In genomic region chr7:126467271-126467670, GRCm38 (mm10) we compare ENCODE assay signal across 9 mouse cellular contexts. TPM values are rescaled to one million over a fixed set of nuclear protein-coding genes. Genes with fewer than 3 reads are reported as not detected.
DNase-seq lines count a peak whose midpoint lies in the region; ATAC-seq and TF ChIP-seq lines count a peak whose summit lies in the region.
"Had no signal": no experiment of that assay in that cellular context is flagged by ENCODE, and none has a peak within 500 bp of the region (broad histone marks: within the 10 kb centered on the region; RNA-seq: fewer than 3 reads in every experiment).

No protein-coding gene starts in this region.

- H3K4me3 ChIP-seq in heart, embryonic 11.5 days (ENCODE audit: low read depth, low read length), result no peak overlapping the region
- H3K4me3 ChIP-seq in G1E (ENCODE audit: low read depth, low read length), result no peak overlapping the region
- H3K4me3 ChIP-seq in embryonic fibroblast, embryonic 13.5 days (ENCODE audit: insufficient read depth, low read length), result no peak overlapping the region
- H3K4me3 ChIP-seq in liver, embryonic 13.5 days (replicated peaks), result no peak overlapping the region
- H3K4me3 ChIP-seq: embryonic facial prominence, embryonic 13.5 days had no signal

- intact Hi-C loops in heart, postnatal 25 days (cut with DNase I), result loop anchor here (5.0 kb wide), 1 partner anchor 70 kb away; the partner anchor contains the start of gene Nfatc2ip

- H3K4me2 ChIP-seq in heart, embryonic 11.5 days, result no peak overlapping the region
- no peak overlapping the region for H3K4me2 ChIP-seq in liver, embryonic 13.5 days
- H3K4me2 ChIP-seq: embryonic facial prominence, embryonic 13.5 days had no signal

- 68% methylated on average over 5 of the region's 5 CpGs for WGBS in heart, embryonic 11.5 days (ENCODE audit: insufficient replicate concordance)
- WGBS in liver, embryonic 13.5 days (ENCODE audit: insufficient replicate concordance), result 45% methylated on average over 5 of the region's 5 CpGs

- H3K9me3 ChIP-seq in heart, embryonic 11.5 days (replicated peaks; ENCODE audit: control insufficient read depth, low read length), result no peaks in the 10 kb centered on the region
- H3K9me3 ChIP-seq in G1E (replicated peaks), result no peaks in the 10 kb centered on the region
- H3K9me3 ChIP-seq in liver, embryonic 13.5 days (replicated peaks), result no peaks in the 10 kb centered on the region
- H3K9me3 ChIP-seq: embryonic facial prominence, embryonic 13.5 days had no signal

- TF ChIP-seq CTCF in G1E (IDR thresholded peaks at IDR 0.05; ENCODE audit: low read depth, low read length), result peak; percentile 78
- TF ChIP-seq CTCF in embryonic fibroblast, embryonic 13.5 days (IDR thresholded peaks at IDR 0.05; ENCODE audit: borderline replicate concordance, insufficient read depth, low read length), result peak; percentile 27; the same call in 1 of the 2 replicates

- no peak for DNase-seq in heart, postnatal 25 days (ENCODE audit: low spot score)
- DNase-seq in 416B (ENCODE audit: low read depth) (peak; percentile 59), G1E (ENCODE audit: low spot score) (peak; percentile 67)
- peak; percentile 40 for DNase-seq in liver, embryonic 13.5 days
- DNase-seq in spleen, adult 12 weeks (ENCODE audit: low spot score), result peak; percentile 44
- no peak for DNase-seq in left cerebral cortex, adult 8-10 months (ENCODE audit: low spot score in 2 of 2)

- peaks cover 37% of the 10 kb centered on the region for H3K36me3 ChIP-seq in heart, embryonic 11.5 days (ENCODE audit: control insufficient read depth, insufficient read depth, low read length)
- H3K36me3 ChIP-seq in G1E (replicated peaks), result peaks cover 76% of the 10 kb centered on the region
- H3K36me3 ChIP-seq in liver, embryonic 13.5 days, result peaks cover 59% of the 10 kb centered on the region

- no peak for ATAC-seq in heart, embryonic 11.5 days (replicated peaks; ENCODE audit: insufficient number of reproducible peaks, low FRiP score, low TSS enrichment)
- 0 out of 2 replicates have a peak, but pooled peaks have one; percentile 38 for ATAC-seq in G1E (ENCODE audit: extremely low read depth, insufficient number of reproducible peaks, low FRiP score, poor library complexity, severe bottlenecking)
- peak; percentile 32; the same call in 1 of the 2 replicates for ATAC-seq in liver, embryonic 13.5 days (ENCODE audit: low read depth)

- no peak for TF ChIP-seq POLR2A in embryonic fibroblast, embryonic 13.5 days (IDR thresholded peaks at IDR 0.05; ENCODE audit: low read depth, low read length)

- 0 out of 2 replicates have a peak overlapping the region, but pooled peaks have one; percentile 6 for H3K27ac ChIP-seq in heart, embryonic 11.5 days (ENCODE audit: low read depth, low read length)
- no peak overlapping the region for H3K27ac ChIP-seq in embryonic fibroblast, embryonic 13.5 days (ENCODE audit: insufficient read depth, low read length)
- no peak overlapping the region for H3K27ac ChIP-seq in liver, embryonic 13.5 days
- H3K27ac ChIP-seq: embryonic facial prominence, embryonic 13.5 days had no signal

- no peak overlapping the region for H3K9ac ChIP-seq in heart, embryonic 11.5 days (ENCODE audit: low read depth, low read length)
- no peak overlapping the region for H3K9ac ChIP-seq in liver, embryonic 13.5 days
- H3K9ac ChIP-seq: embryonic facial prominence, embryonic 13.5 days had no signal

- H3K27me3 ChIP-seq in heart, embryonic 11.5 days (ENCODE audit: control insufficient read depth, insufficient read depth, low read length), result peaks cover 3% of the 10 kb centered on the region; the same call in 1 of the 2 replicates
- H3K27me3 ChIP-seq in G1E (ENCODE audit: insufficient read depth, low read length), result no peaks in the 10 kb centered on the region
- no peaks in the 10 kb centered on the region; the same call in 1 of the 2 replicates for H3K27me3 ChIP-seq in liver, embryonic 13.5 days
- H3K27me3 ChIP-seq: embryonic facial prominence, embryonic 13.5 days had no signal

- H3K4me1 ChIP-seq in heart, embryonic 11.5 days (ENCODE audit: control insufficient read depth, insufficient read depth, low read length), result peaks cover 35% of the 10 kb centered on the region
- H3K4me1 ChIP-seq in G1E (ENCODE audit: insufficient read depth, low read depth, low read length), result peaks cover 58% of the 10 kb centered on the region
- no peaks in the 10 kb centered on the region for H3K4me1 ChIP-seq in embryonic fibroblast, embryonic 13.5 days (ENCODE audit: control insufficient read depth, insufficient read depth, low read length)
- H3K4me1 ChIP-seq in liver, embryonic 13.5 days (replicated peaks), result peaks cover 58% of the 10 kb centered on the region

RNA-seq across cellular contexts. Expression of gene Atp2a1, which starts 4.4 kb away (rescaled TPM):
- 5.0 and 7.5 TPM in 2 replicates for polyA plus RNA-seq in heart, embryonic 11.5 days (2014; fragmentation: Nextera tagmentation; extraction: Ambion mirVana)
- total RNA-seq in heart, postnatal 25 days (2021), result 1 to 10 TPM in 1 of 2 experiments, under 1 TPM in 1; 0.88 to 1.2 TPM
- total RNA-seq in G1E (2014; fragmentation: Nextera tagmentation) (0.29 TPM in 1 of 2 replicates, not detected in the other), G1E (2017) (not detected in 2 replicates)
- 0.02 TPM in 1 of 2 replicates, not detected in the other for polyA plus RNA-seq in G1E (2012)
- not detected in 2 replicates for polyA plus RNA-seq in embryonic fibroblast, embryonic 13.5 days (2011; ENCODE audit: insufficient read length, low read depth, missing spikeins)
- 1.1 and 2.4 TPM in 2 replicates for polyA plus RNA-seq in liver, embryonic 13.5 days (2015; fragmentation: Nextera tagmentation; extraction: Ambion mirVana)
- total RNA-seq in left cerebral cortex, adult 8-10 months (2022), result 1 to 10 TPM in 3 of 4 experiments, under 1 TPM in 1; 0.95 to 9.4 (median 5.3) TPM

RNA-seq across cellular contexts. Expression of gene Sh2b1, which starts 8.0 kb away (rescaled TPM):
- polyA plus RNA-seq in heart, embryonic 11.5 days (2014; fragmentation: Nextera tagmentation; extraction: Ambion mirVana), result 33.7 and 36.0 TPM in 2 replicates
- 10 to 100 TPM; 40.2 to 43.2 TPM for total RNA-seq in heart, postnatal 25 days (2021)
- total RNA-seq in G1E (2014; fragmentation: Nextera tagmentation), result 24.0 and 24.6 TPM in 2 replicates
- total RNA-seq in G1E (2017), result 8.3 and 8.9 TPM in 2 replicates
- polyA plus RNA-seq in G1E (2012), result 55.6 and 61.5 TPM in 2 replicates
- 27.7 and 31.3 TPM in 2 replicates for polyA plus RNA-seq in embryonic fibroblast, embryonic 13.5 days (2011; ENCODE audit: insufficient read length, low read depth, missing spikeins)
- 11.2 and 12.9 TPM in 2 replicates for polyA plus RNA-seq in liver, embryonic 13.5 days (2015; fragmentation: Nextera tagmentation; extraction: Ambion mirVana)
- total RNA-seq in left cerebral cortex, adult 8-10 months (2022), result 10 to 100 TPM; 64.2 to 70.0 (median 67.1) TPM

RNA-seq across cellular contexts. Expression of gene Tufm, which starts 19.9 kb away (rescaled TPM):
- polyA plus RNA-seq in heart, embryonic 11.5 days (2014; fragmentation: Nextera tagmentation; extraction: Ambion mirVana), result 167 and 187 TPM in 2 replicates
- 100 to 1,000 TPM; 326 to 329 TPM for total RNA-seq in heart, postnatal 25 days (2021)
- total RNA-seq in G1E (2014; fragmentation: Nextera tagmentation), result 89.3 and 123 TPM in 2 replicates
- 80.3 and 81.9 TPM in 2 replicates for total RNA-seq in G1E (2017)
- 59.4 and 126 TPM in 2 replicates for polyA plus RNA-seq in G1E (2012)
- polyA plus RNA-seq in embryonic fibroblast, embryonic 13.5 days (2011; ENCODE audit: insufficient read length, low read depth, missing spikeins), result 71.4 and 77.9 TPM in 2 replicates
- 111 and 115 TPM in 2 replicates for polyA plus RNA-seq in liver, embryonic 13.5 days (2015; fragmentation: Nextera tagmentation; extraction: Ambion mirVana)
- 10 to 100 TPM; 77.6 to 99.8 (median 84.1) TPM for total RNA-seq in left cerebral cortex, adult 8-10 months (2022)

RNA-seq across cellular contexts. Expression of gene Atxn2l, which starts 36.0 kb away (rescaled TPM):
- 38.2 and 39.9 TPM in 2 replicates for polyA plus RNA-seq in heart, embryonic 11.5 days (2014; fragmentation: Nextera tagmentation; extraction: Ambion mirVana)
- 10 to 100 TPM; 37.0 to 41.7 TPM for total RNA-seq in heart, postnatal 25 days (2021)
- total RNA-seq in G1E (2014; fragmentation: Nextera tagmentation), result 301 and 400 TPM in 2 replicates
- total RNA-seq in G1E (2017), result 27.8 and 32.0 TPM in 2 replicates
- polyA plus RNA-seq in G1E (2012), result 843 and 964 TPM in 2 replicates
- polyA plus RNA-seq in embryonic fibroblast, embryonic 13.5 days (2011; ENCODE audit: insufficient read length, low read depth, missing spikeins), result 131 and 149 TPM in 2 replicates
- polyA plus RNA-seq in liver, embryonic 13.5 days (2015; fragmentation: Nextera tagmentation; extraction: Ambion mirVana), result 23.8 and 31.4 TPM in 2 replicates
- 100 to 1,000 TPM in 3 of 4 experiments, 10 to 100 TPM in 1; 98.1 to 122 (median 112) TPM for total RNA-seq in left cerebral cortex, adult 8-10 months (2022)

RNA-seq across cellular contexts. Expression of gene Rabep2, which starts 38.7 kb away (rescaled TPM):
- 18.1 and 23.0 TPM in 2 replicates for polyA plus RNA-seq in heart, embryonic 11.5 days (2014; fragmentation: Nextera tagmentation; extraction: Ambion mirVana)
- total RNA-seq in heart, postnatal 25 days (2021), result 1 to 10 TPM; 4.6 to 4.9 TPM
- 1.7 and 2.9 TPM in 2 replicates for total RNA-seq in G1E (2014; fragmentation: Nextera tagmentation)
- total RNA-seq in G1E (2017), result 16.0 and 16.1 TPM in 2 replicates
- 21.7 and 28.3 TPM in 2 replicates for polyA plus RNA-seq in G1E (2012)
- 13.3 and 20.6 TPM in 2 replicates for polyA plus RNA-seq in embryonic fibroblast, embryonic 13.5 days (2011; ENCODE audit: insufficient read length, low read depth, missing spikeins)
- polyA plus RNA-seq in liver, embryonic 13.5 days (2015; fragmentation: Nextera tagmentation; extraction: Ambion mirVana), result 5.8 and 6.1 TPM in 2 replicates
- total RNA-seq in left cerebral cortex, adult 8-10 months (2022), result 10 to 100 TPM; 12.0 to 16.0 (median 13.7) TPM

Comparison
In these comparisons a context has a peak if more than half of its experiments do, and no peak if none do; other contexts are left out.
1. DNase-seq: peak in 416B (single experiment), G1E (single experiment), liver, embryonic 13.5 days (single experiment) and spleen, adult 12 weeks (single experiment); none in heart, postnatal 25 days (single experiment) and left cerebral cortex, adult 8-10 months (0 of 2).